Mouse (Mus musculus) retina, postnatal 1 day (tissue): ENCODE measurements around the gene Foxa3.

ENCODE experiments used
- DNase-seq: peaks from one replicate; pipeline ENCODE4 v3.0.0-alpha.2; 2012

The Foxa3 gene

GRCm38 (mm10) chr7:19024581-19025255, 1.4 kb upstream of the Foxa3 start:
- no peak for DNase-seq

GRCm38 (mm10) chr7:19024096-19024506, 763 bp upstream of the Foxa3 start, which contains the start of gene Sympk:
Gene Sympk (plus strand): TSS chr7:19024377.
- peak; percentile 98 for DNase-seq

DNA sequence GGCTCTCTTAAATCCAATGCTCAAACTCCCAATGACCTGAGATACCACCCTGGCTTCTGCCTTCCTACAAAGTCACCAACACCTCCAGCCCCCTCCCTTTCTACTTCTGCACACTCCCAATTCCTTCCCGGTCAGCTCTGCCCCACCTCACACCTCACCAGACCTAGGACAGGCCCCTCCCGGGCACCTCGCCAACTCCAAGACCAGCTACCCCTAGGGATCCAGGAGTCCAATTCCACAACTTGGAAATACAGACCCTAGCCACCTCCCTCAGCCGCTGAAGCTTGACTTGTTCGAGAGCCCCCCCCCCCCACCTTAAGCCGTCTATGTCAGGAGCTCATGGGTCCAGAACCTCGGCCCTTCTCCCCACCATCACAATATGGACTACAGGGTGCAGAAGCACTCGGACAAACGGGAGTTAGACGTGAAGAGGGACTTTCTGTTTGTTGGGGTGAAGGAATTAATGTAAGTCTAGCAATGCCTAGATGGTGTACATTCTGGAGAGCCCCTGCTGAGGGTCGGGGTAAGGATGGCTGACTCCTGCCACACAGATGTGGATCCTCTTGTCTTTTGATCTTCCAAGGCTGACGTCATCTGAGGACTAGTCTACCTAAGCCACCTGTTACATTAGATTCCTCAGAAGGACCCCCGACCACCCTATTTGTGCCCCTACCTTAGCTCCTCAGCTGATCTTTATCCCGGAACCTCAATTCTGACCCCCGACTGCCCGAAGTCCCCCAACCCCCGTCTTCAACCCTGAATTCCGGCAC, 964 bp downstream of the Foxa3 start:
- no peak for DNase-seq

- DNase-seq, result no peak
These were observed 2.3 kb downstream of the Foxa3 start for GRCm38 (mm10) chr7:19021048-19021447.

GRCm38 (mm10) chr7:19017909-19018308, 5.4 kb downstream of the Foxa3 start:
- DNase-seq, result no peak

DNA sequence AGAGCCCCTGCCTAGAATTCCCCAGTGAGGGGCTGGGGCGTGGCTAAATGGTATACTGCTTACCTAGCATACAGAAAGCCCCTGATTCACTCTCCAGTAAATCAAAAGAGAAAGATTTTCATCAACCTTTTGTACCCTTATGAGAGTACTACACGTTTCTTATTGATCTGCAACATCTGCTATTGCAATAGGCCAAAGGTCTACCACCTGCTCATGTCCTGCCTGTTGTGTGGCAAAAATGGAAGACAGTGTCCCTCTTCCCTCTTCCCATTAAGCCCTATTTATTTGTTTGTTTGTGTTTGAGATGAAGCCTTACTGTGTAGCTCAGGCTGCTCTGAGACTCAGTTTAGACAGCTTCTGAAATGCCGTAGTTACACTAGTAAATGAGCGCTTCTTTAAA, 7.3 kb downstream of the Foxa3 start:
- no peak for DNase-seq

DNA sequence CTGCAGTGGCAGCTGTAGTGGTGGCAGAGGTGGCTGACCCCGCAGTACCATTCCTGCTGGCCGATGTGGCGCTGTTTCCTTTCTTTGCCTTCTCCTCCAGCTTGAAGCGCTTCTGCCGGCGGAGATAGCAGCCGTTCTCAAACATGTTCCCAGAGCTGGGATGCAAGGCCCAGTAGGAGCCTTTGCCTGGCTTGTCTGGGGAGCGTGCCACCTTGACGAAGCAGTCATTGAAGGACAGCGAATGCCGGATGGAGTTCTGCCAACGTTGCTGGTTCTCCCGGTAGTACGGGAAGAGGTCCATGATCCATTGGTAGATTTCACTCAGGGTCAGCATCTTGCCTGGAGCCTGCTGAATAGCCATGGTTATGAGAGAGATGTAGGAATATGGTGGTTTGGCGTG, 8.9 kb downstream of the Foxa3 start:
- no peak for DNase-seq

GRCm38 (mm10) chr7:19012882-19013281, 10.5 kb downstream of the Foxa3 start:
- DNase-seq, result no peak

DNA sequence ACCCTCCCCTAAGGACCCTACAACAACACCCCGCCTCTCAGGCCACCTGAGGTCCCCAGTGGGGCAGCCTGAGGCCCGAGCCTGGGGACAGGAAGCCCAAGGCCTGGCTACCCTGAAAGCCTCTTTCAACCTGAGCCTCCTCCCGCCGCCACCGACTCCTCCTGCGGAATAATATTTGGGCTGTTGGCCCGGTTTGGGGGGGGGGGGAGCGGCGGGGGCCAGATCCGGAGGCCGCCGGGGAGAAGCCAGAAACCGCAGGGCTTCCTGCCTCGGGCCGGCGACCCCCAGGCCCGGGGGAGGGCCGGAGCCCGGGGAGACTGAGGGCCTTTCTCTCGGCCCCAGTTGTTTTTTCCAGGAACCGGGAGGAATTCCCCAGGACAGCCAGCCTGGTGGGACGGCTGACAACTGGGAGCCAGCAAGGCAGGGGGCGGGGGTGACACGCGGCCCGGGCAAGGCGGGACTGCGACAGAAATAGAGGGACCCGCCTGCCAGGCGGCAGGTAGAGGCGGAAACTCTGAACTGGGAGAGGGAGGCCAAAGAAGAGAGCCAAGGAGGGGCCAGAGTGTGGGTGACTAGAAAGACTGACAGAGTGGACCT, 11.2 kb downstream of the Foxa3 start:
- DNase-seq, result peak; percentile 40

- no peak for DNase-seq
These were observed 12.8 kb downstream of the Foxa3 start for GRCm38 (mm10) chr7:19010581-19010980.

DNA sequence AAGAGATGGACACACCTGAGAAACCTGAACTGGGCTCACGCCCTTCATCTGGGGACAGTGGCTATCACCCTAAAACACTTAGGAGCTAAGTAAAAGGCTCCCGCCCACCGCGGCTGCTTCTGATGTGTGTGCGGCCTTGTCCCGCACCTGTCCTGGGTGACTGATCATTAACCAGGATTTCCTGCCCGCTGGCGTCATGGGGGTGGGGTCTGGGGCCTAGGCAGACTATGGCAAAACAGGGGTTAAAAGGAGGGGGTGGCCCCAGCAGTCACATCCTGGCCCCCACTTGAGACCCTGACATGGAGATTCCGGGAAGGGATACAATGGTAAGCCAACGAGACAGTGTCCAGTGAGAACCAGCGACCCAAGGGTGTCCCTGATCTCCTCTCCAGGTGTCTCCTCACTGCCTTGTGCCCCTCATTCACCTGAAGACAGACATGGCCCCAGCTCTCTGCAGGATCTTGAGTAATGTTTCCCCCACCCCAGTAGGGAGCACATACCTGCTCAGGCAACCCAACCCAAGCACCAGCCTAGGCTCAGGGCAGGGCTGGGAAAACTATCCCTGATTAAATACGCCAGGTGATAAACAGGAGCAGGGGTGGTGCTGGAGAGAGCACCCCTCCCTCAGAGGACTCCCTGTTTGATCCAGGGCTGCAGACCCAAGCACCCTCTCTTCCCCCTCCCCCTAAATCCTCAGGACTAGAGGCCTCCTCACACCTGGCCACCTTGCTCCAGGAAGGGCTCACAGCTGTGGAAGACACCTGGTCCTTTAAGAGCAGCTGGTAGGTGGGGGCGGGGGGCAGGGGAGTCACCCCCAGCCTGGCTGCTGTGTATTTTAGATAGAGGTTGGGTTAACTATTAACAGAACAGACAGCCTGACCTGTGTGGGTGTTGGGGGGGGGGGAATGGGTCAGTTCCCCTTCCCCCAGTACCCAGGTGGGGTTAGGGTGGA, 16.0 kb downstream of the Foxa3 start:
- DNase-seq, result no peak

- DNase-seq, result peak; percentile 93
These were observed 16.9 kb downstream of the Foxa3 start for GRCm38 (mm10) chr7:19006476-19006875.

GRCm38 (mm10) chr7:19005417-19006121, 17.8 kb downstream of the Foxa3 start:
- DNase-seq, result no peak

DNA sequence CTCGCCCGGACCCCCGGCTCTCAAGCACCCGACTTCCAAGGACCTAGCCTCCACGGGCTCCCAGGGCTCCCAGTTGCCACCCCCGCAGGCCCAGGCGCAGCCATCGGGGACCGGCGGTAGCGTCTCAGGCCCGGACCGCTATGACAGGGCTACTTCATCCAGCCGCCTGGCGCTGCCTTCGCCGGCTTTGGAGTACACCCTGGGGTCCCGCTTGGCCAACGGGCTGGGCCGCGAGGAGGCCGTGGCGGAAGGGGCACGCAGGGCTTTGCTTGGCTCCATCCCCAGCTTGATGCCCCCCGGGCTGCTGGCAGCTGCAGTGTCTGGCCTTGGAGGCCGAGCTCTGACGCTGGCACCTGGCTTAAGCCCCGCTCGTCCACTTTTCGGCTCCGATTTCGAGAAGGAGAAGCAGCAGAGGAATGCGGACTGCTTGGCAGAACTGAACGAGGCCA, 18.7 kb downstream of the Foxa3 start:
- peak; percentile 40 for DNase-seq

GRCm38 (mm10) chr7:19003902-19004630, 19.3 kb downstream of the Foxa3 start, which contains the start of gene Irf2bp1:
Gene Irf2bp1 (plus strand): TSS chr7:19004044.
- peak; percentile 97 for DNase-seq

- DNase-seq, result peak; percentile 95
These were observed 20.4 kb downstream of the Foxa3 start for GRCm38 (mm10) chr7:19002848-19003498.

GRCm38 (mm10) chr7:19002115-19002514, 21.2 kb downstream of the Foxa3 start:
- no peak for DNase-seq

DNA sequence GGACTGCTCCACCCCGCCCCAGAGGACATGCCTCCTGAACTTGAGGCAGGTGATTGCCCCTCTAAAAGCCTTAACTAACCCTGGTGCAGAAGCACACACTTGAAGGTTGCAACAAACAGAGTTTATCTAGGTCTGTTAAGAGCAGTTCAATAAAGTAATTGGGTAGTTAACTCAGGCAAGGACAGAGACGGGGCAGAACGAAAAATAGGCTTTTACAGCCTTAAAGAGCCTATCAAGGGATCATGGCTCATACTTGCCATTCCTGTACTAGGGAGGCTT, 21.6 kb downstream of the Foxa3 start:
- DNase-seq, result no peak

DNA sequence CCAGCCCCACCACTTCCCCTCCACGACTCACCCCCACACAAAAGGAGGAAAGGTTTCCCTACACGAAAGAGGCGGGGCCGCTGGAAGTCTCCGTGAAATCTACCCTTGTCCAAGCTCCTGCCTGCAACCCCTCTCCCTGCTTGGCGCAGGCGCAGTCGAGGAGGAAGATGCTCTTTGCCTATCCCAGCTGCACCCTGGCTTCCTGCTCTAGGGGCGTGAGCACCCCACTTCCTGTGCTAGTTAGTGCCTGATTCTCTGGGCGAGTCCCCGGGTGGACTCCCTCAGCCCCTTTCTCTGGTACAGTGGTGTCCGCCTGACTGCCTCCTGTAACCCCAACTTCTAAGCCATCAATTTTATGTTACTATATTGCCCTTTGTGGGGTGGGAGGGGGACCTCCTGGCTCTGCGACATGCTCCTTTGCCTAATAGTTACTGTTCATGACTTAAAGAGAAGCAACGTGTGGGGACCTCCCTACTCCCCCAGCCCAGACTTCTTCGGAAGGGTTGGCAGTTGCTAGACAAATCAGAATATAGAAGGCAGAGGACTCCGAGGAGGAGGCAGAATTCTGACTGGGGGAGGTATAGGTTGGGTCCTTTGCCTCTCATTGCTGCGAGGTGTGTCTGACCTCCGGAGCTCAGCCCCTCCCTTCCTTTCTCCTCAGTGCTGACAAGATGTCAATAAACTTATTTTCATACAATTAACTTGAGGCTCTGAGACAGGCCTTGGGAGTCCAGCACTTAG, 22.1 kb downstream of the Foxa3 start:
- DNase-seq, result peak; percentile 53

DNA sequence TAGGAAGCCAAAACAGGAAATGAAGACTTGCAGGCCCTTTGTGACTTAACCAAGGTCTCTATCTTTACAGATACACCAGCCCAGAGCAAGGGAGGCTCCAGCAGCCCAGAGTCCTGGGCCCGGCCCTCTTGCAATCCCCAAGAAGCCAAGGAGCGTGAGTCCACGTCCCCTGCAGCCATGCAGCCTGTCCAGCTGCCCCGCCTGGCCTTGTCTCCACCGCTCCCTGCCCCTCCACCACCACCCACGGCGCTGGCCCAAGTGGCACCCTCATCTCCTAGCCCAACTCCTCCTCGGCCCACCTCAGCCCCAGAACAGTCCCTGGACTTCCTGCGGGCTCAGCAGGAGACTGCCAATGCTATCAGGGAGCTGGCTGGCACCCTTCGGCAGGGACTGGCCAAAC, 22.9 kb downstream of the Foxa3 start:
- DNase-seq, result no peak
